Mouse (Mus musculus) heart, adult 2 months (tissue): Measurements from ENCODE around the gene Arhgef15. TPM values are rescaled to one million over a fixed set of nuclear protein-coding genes. Genes with fewer than 3 reads are reported as not detected.

Experiments
- DNase-seq, 2 experiments: peaks; one replicate each; pipeline ENCODE4 v3.0.0; 2021
- H3K27ac ChIP-seq: fragments of 200-600 bp; 2 replicates; pipeline ENCODE4 v1.8.1; 2022
- H3K27me3 ChIP-seq: fragments of 200-500 bp; 2 replicates; pipeline ENCODE4 v1.6.1; 2012; ENCODE audit warnings: mild to moderate bottlenecking, low read length, inconsistent platforms, mixed read lengths; ENCODE audit not compliant: control insufficient read depth, insufficient read depth
- H3K36me3 ChIP-seq: fragments of 200-500 bp; 2 replicates; pipeline ENCODE4 v1.6.1; 2012; ENCODE audit warnings: low read length, inconsistent platforms; ENCODE audit not compliant: control insufficient read depth, insufficient read depth
- H3K4me1 ChIP-seq: fragments of 200-500 bp; 2 replicates; pipeline ENCODE4 v1.6.1; 2011; ENCODE audit warnings: low read length; ENCODE audit not compliant: control insufficient read depth, insufficient read depth
- H3K4me3 ChIP-seq: fragments of 200-600 bp; 2 replicates; pipeline ENCODE4 v1.8.1; 2022
- H3K79me2 ChIP-seq: fragments of 200-500 bp; replicated peaks from 2 replicates; pipeline ENCODE4 v1.6.1; 2012; ENCODE audit warnings: mild to moderate bottlenecking, inconsistent platforms, low read length, moderate library complexity, mixed read lengths; ENCODE audit not compliant: control insufficient read depth, insufficient read depth
- H3K9ac ChIP-seq: fragments of 200-500 bp; 2 replicates; pipeline ENCODE4 v1.6.1; 2012; ENCODE audit warnings: low read depth, mild to moderate bottlenecking, control low read depth, inconsistent platforms, low read length, mixed read lengths
- CTCF ChIP-seq: fragments of 200-600 bp; IDR thresholded peaks from 2 replicates; pipeline ENCODE4 v1.8.1; 2022; ENCODE audit warnings: antibody characterized with exemption, mild to moderate bottlenecking, moderate library complexity
- EP300 ChIP-seq: fragments of 200-500 bp; IDR thresholded peaks from 2 replicates; pipeline ENCODE4 v1.6.1; 2011; ENCODE audit warnings: low read depth, low read length, control low read depth; ENCODE audit not compliant: insufficient read depth
- POLR2A ChIP-seq: fragments of 200-500 bp; IDR thresholded peaks from 2 replicates; pipeline ENCODE4 v1.6.1; 2011; ENCODE audit warnings: mild to moderate bottlenecking, low read depth, low read length, control low read depth; ENCODE audit not compliant: insufficient read depth
- WGBS: fragments of 180-500 bp; shearing (Covaris S2); methylation state at CpG from one replicate; pipeline ENCODE4 v1.1.7; 2018; 5-methylcytosine and 5-hydroxymethylcytosine counted together
- intact Hi-C: fragments of 180-260 bp; cut with DNase I; formaldehyde crosslinking; loops from one replicate; pipeline ENCODE4 v1.15.1; 2025
- polyA plus RNA-seq: library from polyadenylated mRNA; depleted of rRNA; stranded (reverse); fragments of >200 nt; gene quantifications from 2 replicates; pipeline ENCODE4 v1.2.3, GENCODE M21; 2012
- total RNA-seq, 2 experiments: library from RNA; stranded (reverse); gene quantifications; 2 replicates each; pipeline ENCODE4 v1.2.3; 2021

The Arhgef15 gene
- total and polyA plus RNA-seq, 3 experiments, result 27.8 to 77.3 (median 28.5) TPM

GRCm38 (mm10) chr11:68993122-68993521, 35.8 kb upstream of the Arhgef15 start:
- no peak overlapping the region for H3K9ac ChIP-seq
- H3K36me3 ChIP-seq, result no peaks in the 10 kb centered on the region
- H3K4me1 ChIP-seq, result no peaks in the 10 kb centered on the region
- intact Hi-C loops, result no loop called here
- H3K27ac ChIP-seq, result no peak overlapping the region
- H3K4me3 ChIP-seq, result no peak overlapping the region
- 76% methylated on average over 7 of the region's 7 CpGs for WGBS
- H3K27me3 ChIP-seq, result no peaks in the 10 kb centered on the region
- TF ChIP-seq POLR2A, result no peak
- TF ChIP-seq EP300, result no peak
- no peak for TF ChIP-seq CTCF
- H3K79me2 ChIP-seq, result no peaks in the 10 kb centered on the region
- DNase-seq, result no peak

GRCm38 (mm10) chr11:68988341-68988740, 31.1 kb upstream of the Arhgef15 start:
- intact Hi-C loops, result no loop called here
- Histone ChIP-seq H3K27ac (no peak overlapping the region), H3K27me3 (no peaks in the 10 kb centered on the region), H3K9ac (no peak overlapping the region), H3K4me1 (peaks cover 1% of the 10 kb centered on the region; the same call in 1 of the 2 replicates), H3K36me3 (no peaks in the 10 kb centered on the region), H3K79me2 (no peaks in the 10 kb centered on the region), H3K4me3 (no peak overlapping the region)
- 78% methylated on average over 17 of the region's 17 CpGs for WGBS
- TF ChIP-seq CTCF (no peak), EP300 (no peak), POLR2A (no peak)
- no peak for DNase-seq

GRCm38 (mm10) chr11:68987365-68987882, 30.1 kb upstream of the Arhgef15 start:
- TF ChIP-seq EP300 (no peak), CTCF (no peak), POLR2A (no peak)
- H3K4me1 ChIP-seq, result peaks cover 3% of the 10 kb centered on the region
- H3K27me3 ChIP-seq, result no peaks in the 10 kb centered on the region
- H3K9ac ChIP-seq, result no peak overlapping the region
- intact Hi-C loops, result no loop called here
- 90% methylated on average over 11 of the region's 11 CpGs for WGBS
- H3K27ac ChIP-seq, result no peak overlapping the region
- H3K36me3 ChIP-seq, result no peaks in the 10 kb centered on the region
- no peak for DNase-seq
- no peaks in the 10 kb centered on the region for H3K79me2 ChIP-seq
- no peak overlapping the region for H3K4me3 ChIP-seq

GRCm38 (mm10) chr11:68982639-68983369, 25.5 kb upstream of the Arhgef15 start:
- no peaks in the 10 kb centered on the region for H3K27me3 ChIP-seq
- no peak overlapping the region for H3K9ac ChIP-seq
- H3K36me3 ChIP-seq, result no peaks in the 10 kb centered on the region
- H3K27ac ChIP-seq, result no peak overlapping the region
- peak; percentile 71 to 84 for DNase-seq
- TF ChIP-seq POLR2A, result no peak
- peak; percentile 90 for TF ChIP-seq CTCF
- peak; percentile 86; the same call in 1 of the 2 replicates for TF ChIP-seq EP300
- WGBS, result 28% methylated on average over 4 of the region's 4 CpGs
- no peaks in the 10 kb centered on the region for H3K79me2 ChIP-seq
- no peak overlapping the region for H3K4me3 ChIP-seq
- H3K4me1 ChIP-seq, result peaks cover 3% of the 10 kb centered on the region
- intact Hi-C loops, result loop anchor here (1.0 to 2.0 kb wide), 2 partner anchors 16 to 77 kb away; no protein-coding TSS in a partner anchor

- intact Hi-C loops, result no loop called here
- Histone ChIP-seq H3K79me2 (no peaks in the 10 kb centered on the region), H3K4me1 (peaks cover 3% of the 10 kb centered on the region), H3K36me3 (no peaks in the 10 kb centered on the region), H3K27ac (no peak overlapping the region), H3K9ac (no peak overlapping the region), H3K4me3 (no peak overlapping the region), H3K27me3 (no peaks in the 10 kb centered on the region)
- WGBS, result 71% methylated on average over 3 of the region's 3 CpGs
- no peak for TF ChIP-seq POLR2A
- no peak for TF ChIP-seq CTCF
- TF ChIP-seq EP300, result no peak
- DNase-seq, result no peak
These were observed 23.6 kb upstream of the Arhgef15 start for GRCm38 (mm10) chr11:68980919-68981318.

GRCm38 (mm10) chr11:68979320-68979733, 22.0 kb upstream of the Arhgef15 start:
- no peaks in the 10 kb centered on the region for H3K36me3 ChIP-seq
- H3K27ac ChIP-seq, result no peak overlapping the region
- TF ChIP-seq EP300 (no peak), CTCF (no peak), POLR2A (no peak)
- no peaks in the 10 kb centered on the region for H3K79me2 ChIP-seq
- DNase-seq, result no peak
- intact Hi-C loops, result no loop called here
- H3K4me3 ChIP-seq, result no peak overlapping the region
- 51% methylated on average over 5 of the region's 5 CpGs for WGBS
- no peak overlapping the region for H3K9ac ChIP-seq
- H3K27me3 ChIP-seq, result no peaks in the 10 kb centered on the region
- peaks cover 3% of the 10 kb centered on the region for H3K4me1 ChIP-seq
